ENCODE assay signal across 30 mouse cellular contexts in genomic region chr1:76821610-76822009, GRCm38 (mm10).
DNase-seq lines count a peak whose midpoint lies in the region; ATAC-seq and TF ChIP-seq lines count a peak whose summit lies in the region.
"Had no signal": no experiment of that assay in that cellular context is flagged by ENCODE, and none has a peak within 500 bp of the region (broad histone marks: within the 10 kb centered on the region; RNA-seq: fewer than 3 reads in every experiment).

No protein-coding gene starts in this region.

- H3K4me3 ChIP-seq in left cerebral cortex, adult 2 months: no peak overlapping the region
- H3K4me3 ChIP-seq: forebrain, embryonic 13.5 days; hindbrain, embryonic 13.5 days; limb, embryonic 10.5 days; limb, embryonic 15.5 days; liver, embryonic 13.5 days; midbrain, embryonic 15.5 days; neural tube, embryonic 15.5 days had no signal

- no peak for TF ChIP-seq CTCF in left cerebral cortex, adult 2 months (IDR thresholded peaks at IDR 0.05)

- intact Hi-C loops in left cerebral cortex, adult 2 months (cut with DNase I): loop anchor here (1.0 to 10.0 kb wide), 2 partner anchors 52 to 317 kb away; no protein-coding TSS in a partner anchor
- intact Hi-C loops in left cerebral cortex, postnatal 25 days (cut with DNase I): loop anchor here (10.0 kb wide), 2 partner anchors 283 to 307 kb away; no protein-coding TSS in a partner anchor

- no peak overlapping the region for H3K27ac ChIP-seq in left cerebral cortex, adult 2 months
- H3K27ac ChIP-seq: forebrain, embryonic 13.5 days; hindbrain, embryonic 13.5 days; limb, embryonic 10.5 days; limb, embryonic 15.5 days; liver, embryonic 13.5 days; macrophage; midbrain, embryonic 15.5 days; neural tube, embryonic 15.5 days had no signal

- no peak for DNase-seq in frontal cortex, postnatal 14 days (ENCODE audit: low spot score in 2 of 2)
- DNase-seq in left cerebral cortex, adult 18-20 months (ENCODE audit: low spot score in 2 of 2): peak; percentile 12 to 36
- DNase-seq in left cerebral cortex, adult 2 months (ENCODE audit: extremely low spot score in 1 of 2, low spot score in 2 of 2): no peak
- DNase-seq in brain, adult 2 months (ENCODE audit: low read depth, low spot score): peak; percentile 83
- DNase-seq in left cerebral cortex, postnatal 25 days (ENCODE audit: low spot score in 2 of 2): peak; percentile 23 to 88
- no peak for DNase-seq in spleen, postnatal 4 days (ENCODE audit: low spot score in 2 of 2)
- DNase-seq: adrenal gland, adult 8-10 months; cerebellum, adult 11 months; cerebellum, adult 9-10 months; cerebellum, postnatal 36 days; gastrocnemius, postnatal 36 days; heart, adult 18-20 months; heart, postnatal 36 days; kidney, adult 9 months; kidney, postnatal 10 days; liver, embryonic 13.5 days; lung, adult 18-20 months; retina, postnatal 1 day; thymus, adult 18-20 months; thymus, postnatal 25 days had no signal

- ATAC-seq in frontal cortex, adult (ENCODE audit: low TSS enrichment): peak; percentile 89
- ATAC-seq: forebrain, embryonic 13.5 days; intestine, embryonic 16.5 days; lung, postnatal 0 days; midbrain, embryonic 15.5 days had no signal

Comparison
In these comparisons a context has a peak if more than half of its experiments do, and no peak if none do; other contexts are left out.
1. DNase-seq: peak in left cerebral cortex, adult 18-20 months (2 of 2), brain, adult 2 months (single experiment) and left cerebral cortex, postnatal 25 days (2 of 2); none in frontal cortex, postnatal 14 days (0 of 2), left cerebral cortex, adult 2 months (0 of 2) and spleen, postnatal 4 days (0 of 2).